Mouse (Mus musculus) 3T3-L1 (cell line): ENCODE measurements around the gene Celf1.

ENCODE experiments used
- DNase-seq: peaks from one replicate; pipeline ENCODE4 v3.0.0-alpha.2; 2015; ENCODE audit warnings: low read depth, low spot score

Celf1 gene

GRCm38 (mm10) chr2:91061849-91062481, 121.8 kb downstream of the Celf1 start:
- DNase-seq: peak; percentile 97

- no peak for DNase-seq
Observed at GRCm38 (mm10) chr2:91062779-91063606, 122.8 kb downstream of the Celf1 start.

- peak; percentile 53 for DNase-seq
Observed at GRCm38 (mm10) chr2:91064211-91064610, 124.0 kb downstream of the Celf1 start.

- DNase-seq: peak; percentile 77
Observed at GRCm38 (mm10) chr2:91065544-91065943, 125.4 kb downstream of the Celf1 start.

- DNase-seq: no peak
Observed at GRCm38 (mm10) chr2:91066455-91066854, 126.3 kb downstream of the Celf1 start.

GRCm38 (mm10) chr2:91068162-91068871, 128.1 kb downstream of the Celf1 start:
- DNase-seq: no peak

- peak; percentile 92 for DNase-seq
Observed at GRCm38 (mm10) chr2:91068872-91069165, 128.6 kb downstream of the Celf1 start.
